Mouse (Mus musculus) liver, embryonic 12.5 days (tissue): ENCODE results near the gene Ankrd44. TPM values are rescaled to one million over a fixed set of nuclear protein-coding genes. Genes with fewer than 3 reads are reported as not detected.

Experiments
- ATAC-seq: fragments of 200-750 bp; cut with Nextera tagmentation; 2 replicates; pipeline ENCODE4 v1.8.0; 2017; ENCODE audit warnings: moderate number of reproducible peaks, mild to moderate bottlenecking, moderate library complexity
- H3K27ac ChIP-seq: fragments of 300-500 bp; sonication (generic); 2 replicates; pipeline ENCODE4 v1.5.1; 2016; ENCODE audit warnings: mild to moderate bottlenecking
- H3K27me3 ChIP-seq: fragments of 300-500 bp; sonication (generic); replicated peaks from 2 replicates; pipeline ENCODE4 v1.6.1; 2016; ENCODE audit warnings: mild to moderate bottlenecking, moderate library complexity
- H3K36me3 ChIP-seq: fragments of 300-500 bp; sonication (generic); 2 replicates; pipeline ENCODE4 v1.6.1; 2016; ENCODE audit warnings: mild to moderate bottlenecking, moderate library complexity
- H3K4me1 ChIP-seq: fragments of 300-500 bp; sonication (generic); 2 replicates; pipeline ENCODE4 v1.6.1; 2016
- H3K4me2 ChIP-seq: fragments of 300-500 bp; sonication (generic); 2 replicates; pipeline ENCODE4 v1.6.1; 2016; ENCODE audit warnings: mild to moderate bottlenecking, moderate library complexity
- H3K4me3 ChIP-seq: fragments of 300-500 bp; sonication (generic); 2 replicates; pipeline ENCODE4 v1.5.1; 2016; ENCODE audit warnings: mild to moderate bottlenecking, moderate library complexity
- H3K9ac ChIP-seq: fragments of 300-500 bp; sonication (generic); 2 replicates; pipeline ENCODE4 v1.6.1; 2016; ENCODE audit warnings: mild to moderate bottlenecking, moderate library complexity
- H3K9me3 ChIP-seq: fragments of 300-500 bp; sonication (generic); replicated peaks from 2 replicates; pipeline ENCODE4 v1.6.1; 2016; ENCODE audit warnings: mild to moderate bottlenecking, moderate library complexity
- WGBS: fragments of 180-500 bp; shearing (Covaris S2); methylation state at CpG from one replicate; pipeline ENCODE4 v1.1.7; 2016; ENCODE audit not compliant: insufficient replicate concordance; 5-methylcytosine and 5-hydroxymethylcytosine counted together
- polyA plus RNA-seq: library from polyadenylated mRNA; unstranded; fragments of >200 nt; fragmentation: Nextera tagmentation; extraction: Ambion mirVana; gene quantifications from 2 replicates; pipeline ENCODE4 v1.2.1, GENCODE M21; 2016

The Ankrd44 gene
- polyA plus RNA-seq, 1 experiment from 2014 or later: 4.5 TPM

- 47% methylated on average over 2 of the region's 2 CpGs for WGBS
Observed at GRCm38 (mm10) chr1:54934911-54935310, 8.7 kb upstream of the Ankrd44 start.

GRCm38 (mm10) chr1:54933646-54934045 lies 7.5 kb upstream of the Ankrd44 start:
- H3K27ac ChIP-seq: no peak overlapping the region
- H3K4me1 ChIP-seq: no peaks in the 10 kb centered on the region
- 64% methylated on average over 5 of the region's 5 CpGs for WGBS
- H3K36me3 ChIP-seq: no peaks in the 10 kb centered on the region
- no peaks in the 10 kb centered on the region for H3K27me3 ChIP-seq
- no peak for ATAC-seq
- H3K9ac ChIP-seq: no peak overlapping the region
- no peak overlapping the region for H3K4me2 ChIP-seq
- H3K4me3 ChIP-seq: no peak overlapping the region
- no peaks in the 10 kb centered on the region for H3K9me3 ChIP-seq

More at GRCm38 (mm10) chr1:54934911-54935310, 8.7 kb upstream of the Ankrd44 start:
- no peaks in the 10 kb centered on the region for H3K36me3 ChIP-seq
- H3K4me3 ChIP-seq: no peak overlapping the region
- no peak for ATAC-seq
- H3K4me2 ChIP-seq: no peak overlapping the region
- no peaks in the 10 kb centered on the region for H3K27me3 ChIP-seq
- H3K9me3 ChIP-seq: no peaks in the 10 kb centered on the region
- H3K9ac ChIP-seq: no peak overlapping the region
- no peak overlapping the region for H3K27ac ChIP-seq
- no peaks in the 10 kb centered on the region for H3K4me1 ChIP-seq

GRCm38 (mm10) chr1:54932456-54933115 lies 6.4 kb upstream of the Ankrd44 start:
- no peak overlapping the region for H3K4me3 ChIP-seq
- 81% methylated on average over 1 of the region's 1 CpGs for WGBS
- no peaks in the 10 kb centered on the region for H3K4me1 ChIP-seq
- no peaks in the 10 kb centered on the region for H3K36me3 ChIP-seq
- no peak for ATAC-seq
- no peaks in the 10 kb centered on the region for H3K9me3 ChIP-seq
- H3K27me3 ChIP-seq: no peaks in the 10 kb centered on the region; the same call in 1 of the 2 replicates
- no peak overlapping the region for H3K27ac ChIP-seq
- H3K9ac ChIP-seq: no peak overlapping the region
- H3K4me2 ChIP-seq: no peak overlapping the region

DNA sequence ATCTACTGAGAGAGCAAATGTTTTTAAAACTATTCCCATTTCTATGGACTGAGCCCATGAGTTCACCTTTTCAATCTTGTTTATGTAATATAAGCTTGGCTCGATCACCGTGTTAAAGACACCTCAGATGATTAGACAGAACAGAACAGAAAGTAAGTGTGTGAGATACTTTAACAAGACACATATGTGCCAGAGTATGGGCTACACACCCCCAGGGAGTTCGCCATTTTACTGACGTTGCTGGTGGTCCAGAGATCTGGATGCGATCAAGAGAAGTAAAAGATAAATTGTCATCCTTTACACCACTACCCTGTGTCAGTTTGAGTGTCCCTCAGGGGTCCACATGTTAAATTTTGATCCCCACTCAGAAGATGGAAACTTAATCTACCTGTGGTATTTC lies 5.0 kb upstream of the Ankrd44 start:
- H3K4me2 ChIP-seq: no peak overlapping the region
- WGBS: 72% methylated on average over 5 of the region's 5 CpGs
- H3K4me3 ChIP-seq: no peak overlapping the region
- peaks cover 13% of the 10 kb centered on the region for H3K27me3 ChIP-seq
- no peaks in the 10 kb centered on the region for H3K36me3 ChIP-seq
- no peak for ATAC-seq
- no peaks in the 10 kb centered on the region for H3K9me3 ChIP-seq
- no peak overlapping the region for H3K9ac ChIP-seq
- H3K27ac ChIP-seq: no peak overlapping the region
- H3K4me1 ChIP-seq: peaks cover 7% of the 10 kb centered on the region; the same call in 1 of the 2 replicates

- no peak overlapping the region for H3K27ac ChIP-seq
- H3K9ac ChIP-seq: no peak overlapping the region
- no peaks in the 10 kb centered on the region for H3K9me3 ChIP-seq
- peaks cover 18% of the 10 kb centered on the region for H3K27me3 ChIP-seq
- H3K36me3 ChIP-seq: no peaks in the 10 kb centered on the region
- no peak overlapping the region for H3K4me2 ChIP-seq
- ATAC-seq: no peak
- peaks cover 8% of the 10 kb centered on the region; the same call in 1 of the 2 replicates for H3K4me1 ChIP-seq
- no peak overlapping the region for H3K4me3 ChIP-seq
- WGBS: 59% methylated on average over 8 of the region's 8 CpGs
Observed at GRCm38 (mm10) chr1:54930670-54931200, 4.5 kb upstream of the Ankrd44 start.

DNA sequence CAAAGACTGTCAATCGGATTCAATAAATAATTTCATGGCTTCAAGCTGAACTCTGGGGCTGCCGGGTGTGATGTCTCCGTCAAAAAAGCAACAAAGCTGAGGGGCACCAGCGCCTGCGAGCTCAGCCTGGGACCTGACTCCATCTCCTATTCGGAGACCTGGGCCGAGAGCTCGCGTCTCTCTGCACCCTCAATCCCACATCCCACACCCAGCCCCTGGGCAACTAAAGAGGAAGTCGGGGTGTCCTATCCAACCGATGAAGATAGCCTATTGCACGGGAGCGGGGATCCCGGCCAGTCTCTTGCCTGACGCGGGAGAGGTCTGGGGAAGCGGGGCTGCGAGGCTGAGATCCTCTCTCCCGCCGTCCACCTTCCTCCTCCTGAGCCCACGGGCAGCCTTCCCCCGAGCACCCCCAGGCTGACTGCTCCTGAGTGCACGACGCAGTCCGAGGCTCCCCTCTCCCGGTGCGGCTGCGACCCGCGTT lies 694 bp downstream of the Ankrd44 start:
- peaks cover 33% of the 10 kb centered on the region for H3K4me1 ChIP-seq
- peak overlapping the region; percentile 76 for H3K9ac ChIP-seq
- no peaks in the 10 kb centered on the region for H3K9me3 ChIP-seq
- H3K4me3 ChIP-seq: peak overlapping the region; percentile 72
- peak; percentile 10 for ATAC-seq
- peak overlapping the region; percentile 91 for H3K4me2 ChIP-seq
- WGBS: 2% methylated on average over 28 of the region's 30 CpGs
- no peaks in the 10 kb centered on the region for H3K36me3 ChIP-seq
- H3K27ac ChIP-seq: peak overlapping the region; percentile 50; the same call in 1 of the 2 replicates
- peaks cover 43% of the 10 kb centered on the region for H3K27me3 ChIP-seq

- WGBS: 54% methylated on average over 7 of the region's 7 CpGs
- Histone ChIP-seq H3K4me2 (peak overlapping the region; percentile 91), H3K36me3 (no peaks in the 10 kb centered on the region), H3K9me3 (no peaks in the 10 kb centered on the region), H3K27ac (no peak overlapping the region), H3K4me1 (peaks cover 33% of the 10 kb centered on the region), H3K9ac (no peak overlapping the region), H3K4me3 (peak overlapping the region; percentile 72), H3K27me3 (peaks cover 43% of the 10 kb centered on the region)
- no peak for ATAC-seq
Observed at GRCm38 (mm10) chr1:54924760-54925159, 1.4 kb downstream of the Ankrd44 start.

DNA sequence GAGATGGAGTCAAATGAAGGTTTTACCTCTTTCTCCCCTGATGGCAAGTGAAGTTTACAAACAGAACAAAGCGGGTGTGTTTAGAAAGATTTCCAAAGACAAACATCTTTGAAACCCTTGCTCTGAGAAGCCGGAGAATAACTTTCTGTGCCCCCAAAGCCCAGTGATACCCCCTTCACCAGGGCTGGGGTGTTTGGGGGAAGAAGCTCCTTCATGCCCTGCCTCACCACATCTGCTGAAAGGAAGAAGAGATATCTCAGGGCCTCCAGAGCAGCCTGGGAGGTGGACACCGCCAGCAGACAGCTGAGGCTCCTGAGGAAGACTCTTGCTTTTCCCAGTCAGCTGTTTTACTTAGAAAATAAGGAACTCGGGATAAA lies 1.9 kb downstream of the Ankrd44 start:
- 45% methylated on average over 4 of the region's 4 CpGs for WGBS
- H3K27me3 ChIP-seq: peaks cover 43% of the 10 kb centered on the region
- no peak overlapping the region for H3K27ac ChIP-seq
- ATAC-seq: no peak
- H3K36me3 ChIP-seq: no peaks in the 10 kb centered on the region
- no peaks in the 10 kb centered on the region for H3K9me3 ChIP-seq
- no peak overlapping the region for H3K9ac ChIP-seq
- peaks cover 33% of the 10 kb centered on the region for H3K4me1 ChIP-seq
- no peak overlapping the region for H3K4me3 ChIP-seq
- H3K4me2 ChIP-seq: peak overlapping the region; percentile 91

- H3K27ac ChIP-seq: no peak overlapping the region
- H3K4me2 ChIP-seq: peak overlapping the region; percentile 91
- no peak overlapping the region for H3K9ac ChIP-seq
- H3K36me3 ChIP-seq: no peaks in the 10 kb centered on the region
- WGBS: 32% methylated on average over 6 of the region's 6 CpGs
- no peaks in the 10 kb centered on the region for H3K9me3 ChIP-seq
- no peak overlapping the region for H3K4me3 ChIP-seq
- peaks cover 43% of the 10 kb centered on the region for H3K27me3 ChIP-seq
- no peak for ATAC-seq
- H3K4me1 ChIP-seq: peaks cover 33% of the 10 kb centered on the region
Observed at GRCm38 (mm10) chr1:54923366-54924308, 2.5 kb downstream of the Ankrd44 start.

DNA sequence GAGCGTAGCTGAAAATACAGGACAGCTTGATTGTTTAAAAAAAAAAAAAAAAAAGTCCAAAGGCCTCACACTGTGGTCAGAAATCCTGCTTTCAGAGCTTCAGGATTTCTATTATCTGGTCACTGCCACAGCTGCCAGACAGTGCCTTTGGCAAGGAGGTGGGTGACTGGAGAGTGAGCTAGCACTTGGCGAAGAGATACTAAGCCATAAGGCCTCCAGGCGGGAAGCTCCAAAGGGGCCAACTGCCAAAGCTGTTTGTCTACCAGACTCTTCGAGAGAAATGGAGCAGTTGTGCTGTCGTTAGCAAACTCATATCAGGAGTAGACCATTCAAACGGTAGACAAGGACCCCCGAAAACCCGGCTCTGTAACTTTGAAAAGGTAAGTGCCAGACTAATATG lies 3.5 kb downstream of the Ankrd44 start:
- ATAC-seq: no peak
- Histone ChIP-seq H3K36me3 (no peaks in the 10 kb centered on the region), H3K4me1 (peaks cover 33% of the 10 kb centered on the region), H3K27me3 (peaks cover 43% of the 10 kb centered on the region), H3K9ac (no peak overlapping the region), H3K9me3 (no peaks in the 10 kb centered on the region), H3K4me2 (no peak overlapping the region), H3K27ac (peak overlapping the region; percentile 33; the same call in 1 of the 2 replicates), H3K4me3 (no peak overlapping the region)
- WGBS: 38% methylated on average over 8 of the region's 8 CpGs

DNA sequence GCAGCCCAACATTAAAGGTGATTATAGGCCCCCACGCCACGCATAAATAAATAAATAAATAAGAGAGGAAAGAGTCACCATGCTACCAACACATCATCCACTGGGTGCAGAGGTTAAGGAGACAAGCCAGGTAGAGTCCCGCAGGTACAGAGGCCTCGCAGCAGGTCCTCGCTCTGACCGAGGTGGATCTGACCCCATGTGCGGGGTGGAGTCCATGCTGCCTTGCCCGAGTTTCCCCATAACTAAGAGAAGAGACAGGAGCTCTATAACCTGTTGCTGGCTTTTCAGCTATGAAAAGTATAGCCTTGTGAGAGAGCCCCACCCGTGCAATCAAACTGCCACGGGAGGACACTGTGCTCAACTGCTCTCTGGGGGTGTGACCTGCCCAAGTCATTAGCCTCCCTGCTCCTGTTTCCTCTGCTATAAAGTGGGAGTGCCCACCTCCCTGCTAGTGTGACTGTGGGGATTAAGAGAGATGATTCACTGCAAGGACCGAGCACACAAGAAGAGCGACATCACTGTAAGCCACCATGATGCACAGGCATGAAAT lies 4.1 kb downstream of the Ankrd44 start:
- Histone ChIP-seq H3K27ac (no peak overlapping the region), H3K9ac (no peak overlapping the region), H3K9me3 (no peaks in the 10 kb centered on the region), H3K36me3 (no peaks in the 10 kb centered on the region), H3K27me3 (peaks cover 39% of the 10 kb centered on the region), H3K4me2 (no peak overlapping the region), H3K4me3 (no peak overlapping the region), H3K4me1 (peaks cover 33% of the 10 kb centered on the region)
- 66% methylated on average over 12 of the region's 12 CpGs for WGBS
- ATAC-seq: no peak
